Mouse (Mus musculus): ENCODE data around the gene Cdhr2. TPM values are rescaled to one million over a fixed set of nuclear protein-coding genes. Genes with fewer than 3 reads are reported as not detected.

The Cdhr2 gene
- polyA plus RNA-seq, 1 experiment, result 0.23 TPM

GRCm38 (mm10) chr13:54759496-54759895 is 58.2 kb downstream of the Cdhr2 start:
- Histone ChIP-seq H3K27ac (ENCODE audit: insufficient read depth, low read length) (peak overlapping the region; percentile 81; the same call in 1 of the 2 replicates), H3K4me1 (ENCODE audit: control insufficient read depth, insufficient read depth, low read length) (peaks cover 48% of the 10 kb centered on the region), H3K4me3 (replicated peaks; ENCODE audit: insufficient read depth, low read depth, low read length) (no peak overlapping the region), H3K27me3 (ENCODE audit: control insufficient read depth, insufficient read depth, low read length) (no peaks in the 10 kb centered on the region)
- 12% methylated on average over 7 of the region's 7 CpGs for WGBS
- TF ChIP-seq POLR2A (IDR thresholded peaks at IDR 0.05; ENCODE audit: borderline replicate concordance, insufficient read depth, low read length) (no peak), CTCF (IDR thresholded peaks at IDR 0.05; ENCODE audit: borderline replicate concordance, insufficient read depth, low read depth, low read length) (no peak)
- DNase-seq, result peak; percentile 49 to 60

GRCm38 (mm10) chr13:54760164-54760795 is 59.0 kb downstream of the Cdhr2 start:
- WGBS, result 18% methylated on average over 8 of the region's 8 CpGs
- H3K27ac ChIP-seq (ENCODE audit: insufficient read depth, low read length), result peak overlapping the region; percentile 81
- no peak overlapping the region for H3K4me3 ChIP-seq (replicated peaks; ENCODE audit: insufficient read depth, low read depth, low read length)
- TF ChIP-seq POLR2A (IDR thresholded peaks at IDR 0.05; ENCODE audit: borderline replicate concordance, insufficient read depth, low read length) (no peak), CTCF (IDR thresholded peaks at IDR 0.05; ENCODE audit: borderline replicate concordance, insufficient read depth, low read depth, low read length) (no peak)
- peaks cover 42% of the 10 kb centered on the region for H3K4me1 ChIP-seq (ENCODE audit: control insufficient read depth, insufficient read depth, low read length)
- H3K27me3 ChIP-seq (ENCODE audit: control insufficient read depth, insufficient read depth, low read length), result no peaks in the 10 kb centered on the region
- peak; percentile 68 to 78 for DNase-seq

- DNase-seq, result peak in 1 of 2 experiments; percentile 39
- H3K4me1 ChIP-seq (ENCODE audit: control insufficient read depth, insufficient read depth, low read length), result peaks cover 38% of the 10 kb centered on the region
- no peak overlapping the region for H3K4me3 ChIP-seq (replicated peaks; ENCODE audit: insufficient read depth, low read depth, low read length)
- 33% methylated on average over 7 of the region's 7 CpGs for whole genome bisulfite sequencing
- H3K27ac ChIP-seq (ENCODE audit: insufficient read depth, low read length), result peak overlapping the region; percentile 81; the same call in 1 of the 2 replicates
- TF ChIP-seq CTCF (IDR thresholded peaks at IDR 0.05; ENCODE audit: borderline replicate concordance, insufficient read depth, low read depth, low read length) (no peak), POLR2A (IDR thresholded peaks at IDR 0.05; ENCODE audit: borderline replicate concordance, insufficient read depth, low read length) (no peak)
- no peaks in the 10 kb centered on the region for H3K27me3 ChIP-seq (ENCODE audit: control insufficient read depth, insufficient read depth, low read length)
Observed at GRCm38 (mm10) chr13:54760906-54761305, 59.6 kb downstream of the Cdhr2 start.

GRCm38 (mm10) chr13:54765281-54766191 is 64.3 kb downstream of the Cdhr2 start:
- Histone ChIP-seq H3K4me1 (ENCODE audit: control insufficient read depth, insufficient read depth, low read length) (peaks cover 23% of the 10 kb centered on the region), H3K27me3 (ENCODE audit: control insufficient read depth, insufficient read depth, low read length) (no peaks in the 10 kb centered on the region), H3K4me3 (replicated peaks; ENCODE audit: insufficient read depth, low read depth, low read length) (peak overlapping the region; percentile 71), H3K27ac (ENCODE audit: insufficient read depth, low read length) (peak overlapping the region; percentile 85)
- 3% methylated on average over 44 of the region's 44 CpGs for WGBS
- DNase-seq, result peak; percentile 75 to 81
- TF ChIP-seq CTCF (IDR thresholded peaks at IDR 0.05; ENCODE audit: borderline replicate concordance, insufficient read depth, low read depth, low read length), result no peak
- no peak for TF ChIP-seq POLR2A (IDR thresholded peaks at IDR 0.05; ENCODE audit: borderline replicate concordance, insufficient read depth, low read length)

GRCm38 (mm10) chr13:54766192-54766768 is 65.0 kb downstream of the Cdhr2 start, which contains the start of gene Sncb:
TSS of gene Sncb (minus strand) at chr13:54766595.
- no peaks in the 10 kb centered on the region for H3K27me3 ChIP-seq (ENCODE audit: control insufficient read depth, insufficient read depth, low read length)
- peaks cover 17% of the 10 kb centered on the region for H3K4me1 ChIP-seq (ENCODE audit: control insufficient read depth, insufficient read depth, low read length)
- H3K4me3 ChIP-seq (replicated peaks; ENCODE audit: insufficient read depth, low read depth, low read length), result peak within 1 kb of the TSS; percentile 71
- peak within 1 kb of the TSS; percentile 85 for H3K27ac ChIP-seq (ENCODE audit: insufficient read depth, low read length)
- peak; percentile 91 to 93 for DNase-seq
- 1% methylated on average over 35 of the region's 35 CpGs for WGBS
- TF ChIP-seq CTCF (IDR thresholded peaks at IDR 0.05; ENCODE audit: borderline replicate concordance, insufficient read depth, low read depth, low read length) (peak; percentile 66), POLR2A (IDR thresholded peaks at IDR 0.05; ENCODE audit: borderline replicate concordance, insufficient read depth, low read length) (peak; percentile 94)

GRCm38 (mm10) chr13:54767012-54767411 is 65.8 kb downstream of the Cdhr2 start:
- Histone ChIP-seq H3K4me3 (replicated peaks; ENCODE audit: insufficient read depth, low read depth, low read length) (peak overlapping the region; percentile 71), H3K27me3 (ENCODE audit: control insufficient read depth, insufficient read depth, low read length) (no peaks in the 10 kb centered on the region), H3K4me1 (ENCODE audit: control insufficient read depth, insufficient read depth, low read length) (peaks cover 17% of the 10 kb centered on the region), H3K27ac (ENCODE audit: insufficient read depth, low read length) (peak overlapping the region; percentile 85)
- no peak for TF ChIP-seq POLR2A (IDR thresholded peaks at IDR 0.05; ENCODE audit: borderline replicate concordance, insufficient read depth, low read length)
- peak in 1 of 2 experiments; percentile 38 for DNase-seq
- WGBS, result 60% methylated on average over 4 of the region's 4 CpGs

- DNase-seq, result peak; percentile 81 to 85
- H3K4me3 ChIP-seq (replicated peaks; ENCODE audit: insufficient read depth, low read depth, low read length), result no peak overlapping the region
- peak overlapping the region; percentile 6; the same call in 1 of the 2 replicates for H3K27ac ChIP-seq (ENCODE audit: insufficient read depth, low read length)
- TF ChIP-seq CTCF (IDR thresholded peaks at IDR 0.05; ENCODE audit: borderline replicate concordance, insufficient read depth, low read depth, low read length), result no peak
- no peak for TF ChIP-seq POLR2A (IDR thresholded peaks at IDR 0.05; ENCODE audit: borderline replicate concordance, insufficient read depth, low read length)
- WGBS, result 32% methylated on average over 3 of the region's 3 CpGs
- peaks cover 13% of the 10 kb centered on the region for H3K4me1 ChIP-seq (ENCODE audit: control insufficient read depth, insufficient read depth, low read length)
- no peaks in the 10 kb centered on the region for H3K27me3 ChIP-seq (ENCODE audit: control insufficient read depth, insufficient read depth, low read length)
Observed at GRCm38 (mm10) chr13:54780592-54780991, 79.3 kb downstream of the Cdhr2 start.

All from cerebellum, adult 2 months (tissue).